Mouse (Mus musculus) forebrain, embryonic 14.5 days (tissue): ENCODE results near the gene Gm38394. TPM values are rescaled to one million over a fixed set of nuclear protein-coding genes. Genes with fewer than 3 reads are reported as not detected.

Experiments used
- polyA plus RNA-seq: library from polyadenylated mRNA; unstranded; fragments of >200 nt; fragmentation: Nextera tagmentation; extraction: Ambion mirVana; gene quantifications from 2 replicates; pipeline ENCODE4 v1.2.1, GENCODE M21; 2014

Gene Gm38394
- polyA plus RNA-seq, 1 experiment from 2014 or later: 3.6 TPM

Other genes starting within 250 kb of the Gm38394 start
- 4.2 and 4.3 TPM in 2 replicates for gene Sox13, start 236.9 kb downstream of the Gm38394 start, polyA plus RNA-seq
- 538 and 740 TPM in 2 replicates for gene Snrpe, start 51.0 kb downstream of the Gm38394 start, polyA plus RNA-seq
- not detected in 2 replicates for gene Zbed6, start 433 bp downstream of the Gm38394 start, polyA plus RNA-seq
- not detected in 2 replicates for gene Lax1, start 28.8 kb upstream of the Gm38394 start, polyA plus RNA-seq
- gene Atp2b4, start 139.7 kb upstream of the Gm38394 start, polyA plus RNA-seq: 10.2 and 14.1 TPM in 2 replicates
- 2.4 and 3.4 TPM in 2 replicates for gene Optc, start 246.7 kb upstream of the Gm38394 start, polyA plus RNA-seq